Mouse (Mus musculus) thymus, adult 2 months (tissue): ENCODE data around the gene Hoxb7.

Experiments
- CTCF ChIP-seq: fragments of 200-500 bp; IDR thresholded peaks from 2 replicates; pipeline ENCODE4 v1.5.1; 2012; ENCODE audit warnings: mild to moderate bottlenecking, control low read depth, low read length, moderate library complexity, borderline replicate concordance; ENCODE audit not compliant: control insufficient read depth, poor library complexity, insufficient read depth; ENCODE audit errors: extremely low read depth
- POLR2A ChIP-seq: fragments of 200-500 bp; IDR thresholded peaks from 2 replicates; pipeline ENCODE4 v1.6.1; 2012; ENCODE audit warnings: mild to moderate bottlenecking, low read length, control low read depth, moderate library complexity; ENCODE audit not compliant: control insufficient read depth, poor library complexity, insufficient read depth; ENCODE audit errors: extremely low read depth

- TF ChIP-seq CTCF (no peak), POLR2A (no peak)
These were observed 11.7 kb downstream of the Hoxb7 start for GRCm38 (mm10) chr11:96297968-96298635.
